Mouse (Mus musculus) CH12.LX (cell line): ENCODE results near the gene Lin52.

ENCODE experiments used
- CTCF ChIP-seq, 2 experiments: IDR thresholded peaks in 1 of 2; conservative IDR thresholded peaks in 1 of 2; 2 replicates each; pipeline ENCODE4 v1.5.1; 2011 to 2012; ENCODE audit warnings: low read depth in 2 of 2, low read length in 2 of 2, improper control_type of control experiment in 1 of 2, inconsistent platforms in 1 of 2, mild to moderate bottlenecking in 1 of 2, moderate library complexity in 1 of 2
- E2F4 ChIP-seq: IDR thresholded peaks from 2 replicates; pipeline ENCODE4 v1.6.1; 2011; ENCODE audit warnings: low read depth, low read length, improper control_type of control experiment; ENCODE audit not compliant: insufficient replicate concordance
- ELF1 ChIP-seq: IDR thresholded peaks from 2 replicates; pipeline ENCODE4 v1.6.1; 2014; ENCODE audit warnings: low read depth, mild to moderate bottlenecking, inconsistent platforms, low read length, improper control_type of control experiment
- ETS1 ChIP-seq: conservative IDR thresholded peaks from 2 replicates; pipeline ENCODE4 v1.6.1; 2012; ENCODE audit warnings: low read depth, mild to moderate bottlenecking, inconsistent platforms, low read length, improper control_type of control experiment, moderate library complexity
- GABPA ChIP-seq: IDR thresholded peaks from 2 replicates; pipeline ENCODE4 v1.6.1; 2012; ENCODE audit warnings: low read depth, low read length, improper control_type of control experiment, inconsistent platforms; ENCODE audit not compliant: insufficient replicate concordance
- NRF1 ChIP-seq: IDR thresholded peaks from 2 replicates; pipeline ENCODE4 v1.6.1; 2014; ENCODE audit warnings: low read depth, mild to moderate bottlenecking, inconsistent platforms, low read length, improper control_type of control experiment, moderate library complexity
- PAX5 ChIP-seq: IDR thresholded peaks from 2 replicates; pipeline ENCODE4 v1.6.1; 2012; ENCODE audit warnings: low read length, inconsistent platforms, mixed read lengths
- POLR2A ChIP-seq: IDR thresholded peaks from 2 replicates; pipeline ENCODE4 v1.6.1; 2011; ENCODE audit warnings: low read depth, mild to moderate bottlenecking, improper control_type of control experiment, low read length
- POLR2AphosphoS2 ChIP-seq: IDR thresholded peaks from 2 replicates; pipeline ENCODE4 v1.6.1; 2011; ENCODE audit warnings: low read depth, low read length, improper control_type of control experiment
- RCOR1 ChIP-seq: conservative IDR thresholded peaks from 2 replicates; pipeline ENCODE4 v1.6.1; 2012; ENCODE audit warnings: low read depth, mild to moderate bottlenecking, inconsistent platforms, low read length, improper control_type of control experiment
- TCF12 ChIP-seq: IDR thresholded peaks from 2 replicates; pipeline ENCODE4 v1.6.1; 2014; ENCODE audit warnings: low read depth, mild to moderate bottlenecking, inconsistent platforms, low read length, improper control_type of control experiment
- USF1 ChIP-seq: IDR thresholded peaks from 2 replicates; pipeline ENCODE4 v1.6.1; 2014; ENCODE audit warnings: low read depth, mild to moderate bottlenecking, inconsistent platforms, low read length, improper control_type of control experiment
- ZMIZ1 ChIP-seq: IDR thresholded peaks from 2 replicates; pipeline ENCODE4 v1.6.1; 2012; ENCODE audit warnings: low read depth, mild to moderate bottlenecking, inconsistent platforms, low read length, improper control_type of control experiment

- TF ChIP-seq TCF12 = no peak
- no peak for TF ChIP-seq ELF1
- TF ChIP-seq CTCF (conservative IDR thresholded peaks at IDR 0.05 in 1 of 2, IDR thresholded peaks at IDR 0.05 in 1 of 2; ENCODE audit: low read depth in 2 of 2, low read length in 2 of 2) = no peak
- TF ChIP-seq POLR2AphosphoS2 = no peak
- TF ChIP-seq ZMIZ1 = no peak
- no peak for TF ChIP-seq POLR2A
- TF ChIP-seq PAX5 = no peak
- TF ChIP-seq GABPA = no peak
- no peak for TF ChIP-seq E2F4
- TF ChIP-seq NRF1 = no peak
- no peak for TF ChIP-seq RCOR1
- TF ChIP-seq USF1 = no peak
- TF ChIP-seq ETS1 = no peak
These were observed 31.8 kb downstream of the Lin52 start for GRCm38 (mm10) chr12:84482778-84483585.
